Mouse (Mus musculus) cerebellum, postnatal 10 days (tissue): ENCODE data around the gene Gabrd.
"Not testable (repeated sequence)": the region's sequence is repeated elsewhere in the genome, so short reads cannot be mapped to it uniquely, and the experiment has no call there.

Source experiments
- DNase-seq, 2 experiments: peaks; one replicate each; pipeline ENCODE4 v3.0.0; 2021; ENCODE audit warnings: mixed read lengths in 2 of 2

The Gabrd gene

DNA sequence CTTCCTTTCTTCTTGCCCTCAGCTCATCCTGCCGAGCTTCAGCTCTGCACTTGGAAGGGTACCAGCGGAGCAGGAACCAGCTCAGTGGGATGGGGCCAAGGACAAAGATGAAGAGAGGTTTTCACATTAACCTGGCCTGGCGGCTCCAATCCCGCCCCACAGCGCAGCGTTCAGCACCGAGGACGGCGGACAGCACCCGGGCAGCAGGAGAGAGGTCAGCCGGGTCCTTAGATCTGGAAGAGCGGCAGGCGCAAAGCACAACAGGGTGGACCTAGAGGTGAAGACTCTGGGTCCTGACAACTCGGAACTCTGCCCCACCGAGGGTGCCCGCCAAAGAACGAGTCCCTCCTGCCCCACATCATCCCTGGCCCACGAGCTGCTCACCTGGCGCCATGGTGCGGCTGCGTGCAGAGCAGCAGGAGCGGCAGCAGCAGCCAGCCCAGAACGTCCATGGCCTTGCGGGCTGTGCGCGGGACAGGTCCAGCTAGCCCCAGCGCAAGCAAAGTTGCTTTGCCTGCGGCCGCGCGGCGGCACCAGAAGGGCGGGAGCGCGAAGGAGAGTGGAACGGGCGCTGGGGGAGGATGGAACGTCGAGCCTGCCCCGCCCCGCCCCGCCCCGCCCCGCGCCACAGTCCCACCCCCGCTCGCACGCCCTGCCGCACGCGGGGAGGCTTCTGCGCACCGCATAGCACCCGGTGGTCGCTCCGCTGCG lies at the start of gene Gabrd:
Gene Gabrd (minus strand): TSS at position 602 of the 711 bp plus-strand sequence.
- DNase-seq, result peak; percentile 77 to 80

GRCm38 (mm10) chr4:155442808-155443207 lies 44.9 kb upstream of the Gabrd start:
- no peak for DNase-seq

DNA sequence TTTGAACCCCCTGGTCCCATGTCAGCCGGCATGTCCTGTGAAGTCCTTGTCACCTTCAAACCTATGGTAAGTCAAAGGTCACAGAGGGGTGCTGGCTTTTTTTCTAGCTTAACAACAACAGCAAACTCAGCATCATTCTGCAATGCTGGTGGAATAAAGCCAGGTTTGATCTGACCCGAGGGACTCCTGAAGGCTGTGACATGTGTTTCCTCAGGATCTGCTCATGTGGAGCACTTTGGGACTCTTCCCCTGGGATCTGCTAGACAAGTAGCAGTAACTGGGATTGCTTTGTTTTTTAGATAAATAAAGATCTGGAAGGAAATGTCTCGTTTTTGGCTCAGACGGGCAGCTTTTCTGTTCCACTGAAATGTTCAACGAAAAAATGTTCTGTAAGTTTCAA lies 36.1 kb upstream of the Gabrd start:
- no peak for DNase-seq

DNA sequence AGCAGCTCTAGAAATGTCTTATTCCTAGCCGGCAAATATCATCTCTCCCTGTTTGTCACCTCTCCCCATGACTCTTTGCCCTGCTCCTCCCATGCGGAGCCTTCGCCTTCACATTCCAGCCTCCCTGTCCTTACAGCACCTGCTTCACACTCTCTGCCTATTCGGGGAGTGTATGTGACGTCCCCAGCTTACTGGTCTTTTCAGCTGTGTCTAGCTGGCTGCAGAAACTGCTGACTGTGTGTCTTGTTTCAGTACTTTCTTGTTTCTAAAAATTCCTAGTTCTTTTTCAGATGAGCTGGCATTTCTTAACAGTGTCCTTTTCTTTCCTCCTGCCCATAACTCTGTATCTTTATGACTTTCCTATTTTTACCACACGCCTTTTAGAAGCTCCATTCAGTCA lies 34.4 kb upstream of the Gabrd start:
- DNase-seq, result no peak

DNA sequence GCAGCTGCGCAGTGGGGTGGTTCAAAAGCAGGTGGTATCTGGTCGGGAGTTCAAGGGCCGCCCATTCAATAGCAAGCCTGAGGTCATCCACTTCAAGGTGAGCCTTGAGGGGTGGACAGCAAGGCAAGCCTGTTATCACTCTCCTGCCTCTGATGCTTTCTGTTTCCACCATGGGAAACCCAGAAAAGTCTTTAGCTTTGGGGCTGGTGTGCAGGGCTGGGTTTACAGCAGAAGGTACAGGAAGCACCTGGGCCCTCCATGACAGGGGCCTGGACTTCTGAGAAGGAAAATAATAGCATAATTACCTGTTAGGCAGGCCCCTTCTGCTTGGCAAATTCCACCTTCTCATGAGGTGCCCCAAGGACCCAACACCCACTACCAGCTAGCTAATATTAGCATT lies 31.3 kb upstream of the Gabrd start:
- no peak for DNase-seq

DNA sequence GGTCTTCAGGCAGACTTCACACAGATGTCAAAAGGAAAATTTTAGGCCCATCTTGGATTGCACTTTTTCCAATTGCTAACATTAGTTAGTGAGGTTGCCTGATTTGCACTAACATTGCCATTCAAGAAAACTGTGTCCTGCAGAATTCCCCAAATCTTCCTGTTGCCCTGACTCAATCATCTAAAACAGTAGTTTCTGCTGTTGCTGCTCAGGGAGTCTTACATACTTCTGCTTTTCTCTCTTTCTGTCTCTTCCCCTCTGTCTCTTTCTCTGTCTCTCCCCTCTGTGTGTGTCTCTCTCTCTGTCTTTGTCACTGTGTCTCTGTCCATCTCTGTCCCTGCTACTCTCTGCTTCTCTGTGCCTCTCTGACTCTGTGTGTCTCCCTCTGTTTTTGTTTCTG lies 30.5 kb upstream of the Gabrd start:
- no peak for DNase-seq

GRCm38 (mm10) chr4:155426272-155426671 lies 28.4 kb upstream of the Gabrd start:
- DNase-seq, result no peak

GRCm38 (mm10) chr4:155423988-155424387 lies 26.1 kb upstream of the Gabrd start:
- no peak for DNase-seq

DNA sequence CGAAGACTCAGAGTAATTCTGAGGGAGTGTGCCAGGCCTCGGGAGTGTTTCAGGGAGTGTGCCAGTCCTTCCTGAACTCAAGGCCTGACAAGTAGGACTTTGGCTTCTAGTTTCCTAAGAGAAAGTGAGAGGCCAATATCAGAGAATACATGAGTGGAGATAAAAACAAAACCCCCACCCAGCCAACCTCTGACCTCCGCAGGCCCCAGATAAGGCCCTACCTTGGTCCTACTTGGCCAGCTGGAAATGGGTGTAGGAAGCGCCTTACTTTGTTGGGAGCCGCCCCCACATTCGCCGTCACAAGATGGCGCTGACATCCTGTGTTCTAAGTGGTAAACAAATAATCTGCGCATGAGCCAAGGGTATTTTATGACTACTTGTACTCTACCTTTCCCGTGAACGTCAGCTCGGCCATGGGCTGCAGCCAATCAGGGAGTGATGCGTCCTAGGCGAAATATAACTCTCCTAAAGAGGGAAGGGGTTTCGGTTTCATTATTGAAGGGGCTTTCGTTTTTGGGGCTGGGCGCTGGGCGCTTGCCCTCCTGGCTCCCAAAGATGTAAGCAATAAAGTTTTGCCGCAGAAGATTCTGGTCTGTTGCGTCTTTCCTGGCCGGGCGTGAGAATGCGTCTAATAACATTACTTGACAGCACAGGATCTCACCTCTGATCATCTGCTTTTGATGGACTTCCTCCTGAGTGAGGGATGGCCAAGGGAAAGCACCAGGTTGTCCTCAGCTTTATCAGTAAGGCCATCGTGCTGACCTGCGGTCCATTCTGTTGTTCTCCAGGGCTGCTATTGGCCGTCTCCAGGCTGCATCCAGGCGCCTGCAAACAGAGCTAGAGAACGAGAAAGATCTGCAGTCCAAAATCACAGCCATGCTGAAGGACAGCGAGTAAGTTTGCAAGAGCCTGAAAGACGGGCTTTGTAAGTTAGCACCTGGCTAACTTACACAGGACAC lies 23.8 kb upstream of the Gabrd start:
- DNase-seq, result not testable (repeated sequence)

DNA sequence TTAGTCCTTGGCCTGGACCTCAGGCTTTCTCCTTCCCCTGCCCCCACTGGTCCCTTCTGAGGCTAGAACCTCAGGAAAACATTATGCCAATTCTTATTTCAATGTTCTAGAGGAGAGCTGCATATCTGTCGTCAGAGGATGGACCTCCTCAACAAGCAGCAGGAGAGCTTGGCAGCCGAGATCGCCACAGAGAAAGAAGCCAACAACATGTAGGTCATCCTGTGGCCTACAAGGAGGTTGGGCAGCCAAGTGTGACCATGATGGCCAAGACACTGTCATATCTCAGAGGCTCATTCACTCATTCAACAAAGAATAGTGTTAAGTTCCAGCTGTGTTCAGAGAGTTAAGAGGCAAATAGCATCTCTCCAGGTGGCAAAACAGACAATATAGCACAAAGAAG lies 22.2 kb upstream of the Gabrd start:
- peak; percentile 73 to 76 for DNase-seq

DNA sequence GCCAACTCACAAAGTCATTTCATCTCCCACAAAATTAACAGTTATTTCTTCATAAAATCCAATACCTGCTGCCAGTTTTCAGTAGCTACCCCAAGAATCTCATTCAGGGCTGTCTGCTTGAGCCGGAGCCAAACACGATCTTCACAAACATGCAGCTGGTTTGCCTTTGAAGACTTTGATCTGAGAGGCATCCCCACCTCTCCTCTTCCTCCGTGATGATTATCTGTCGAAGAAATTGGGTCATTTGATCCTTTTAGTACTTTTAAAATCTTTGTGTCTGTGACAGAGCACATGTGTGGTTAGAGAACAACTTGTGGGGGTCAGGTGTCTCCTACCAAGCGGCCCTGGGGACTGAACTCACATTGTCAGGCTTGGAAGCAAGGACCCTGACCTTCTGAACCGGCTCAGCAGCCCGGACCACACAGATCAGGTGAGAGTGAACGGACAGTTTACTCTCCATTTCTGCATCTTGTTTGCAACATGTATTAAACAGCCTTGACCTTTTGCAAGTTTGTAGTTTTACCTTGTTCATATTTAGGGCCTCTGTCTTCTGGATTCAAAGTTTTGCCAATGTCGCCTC lies 16.8 kb upstream of the Gabrd start:
- DNase-seq, result no peak

GRCm38 (mm10) chr4:155413641-155414335 lies 15.9 kb upstream of the Gabrd start:
- DNase-seq, result no peak

DNA sequence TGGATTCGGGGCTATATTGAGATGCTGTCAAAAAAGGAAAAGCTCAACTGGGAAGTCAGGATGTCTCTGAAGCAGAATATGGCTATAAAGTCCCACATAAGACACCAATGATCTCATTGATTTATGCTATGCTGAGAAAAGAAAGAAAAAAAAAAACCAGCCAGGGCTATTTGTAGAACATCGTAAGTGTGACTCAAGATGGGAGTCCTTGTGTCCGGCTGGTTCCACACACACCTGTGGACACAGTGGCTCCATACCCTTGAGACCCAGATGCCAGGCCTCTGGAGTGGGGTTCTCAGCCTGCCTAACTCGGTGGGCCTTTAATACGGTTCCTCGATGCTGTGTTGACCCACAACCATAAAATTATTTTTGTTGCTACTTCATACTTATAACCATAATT lies 14.2 kb upstream of the Gabrd start:
- no peak for DNase-seq

GRCm38 (mm10) chr4:155409058-155409776 lies 11.3 kb upstream of the Gabrd start, which contains the start of gene Cfap74:
Gene Cfap74, plus strand, starts transcription at chr4:155409190.
- DNase-seq, result peak; percentile 88 to 95

- no peak for DNase-seq
Measured at GRCm38 (mm10) chr4:155408695-155409057, 10.8 kb upstream of the Gabrd start.

- no peak for DNase-seq
Measured at GRCm38 (mm10) chr4:155402489-155402888, 4.6 kb upstream of the Gabrd start.

DNA sequence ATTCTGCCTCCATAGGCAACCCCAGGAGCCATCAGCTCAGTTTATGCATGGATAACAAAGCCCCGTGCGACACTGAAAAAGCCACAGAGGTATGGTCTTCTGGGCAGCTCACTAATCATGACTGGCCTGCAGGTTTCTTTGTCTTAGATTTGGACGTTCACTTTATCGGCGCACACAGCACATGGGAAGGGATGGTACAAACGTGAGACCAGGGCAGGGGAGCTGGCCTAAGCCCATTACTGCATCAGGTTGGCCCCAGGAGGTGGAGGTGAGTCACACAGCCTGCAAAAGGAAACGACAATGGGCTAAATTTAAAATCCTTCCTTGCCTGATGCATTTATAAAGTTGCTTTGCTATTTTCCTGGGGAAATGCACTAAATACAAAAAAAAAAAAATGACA lies 3.2 kb upstream of the Gabrd start:
- DNase-seq, result peak; percentile 59 to 64

DNA sequence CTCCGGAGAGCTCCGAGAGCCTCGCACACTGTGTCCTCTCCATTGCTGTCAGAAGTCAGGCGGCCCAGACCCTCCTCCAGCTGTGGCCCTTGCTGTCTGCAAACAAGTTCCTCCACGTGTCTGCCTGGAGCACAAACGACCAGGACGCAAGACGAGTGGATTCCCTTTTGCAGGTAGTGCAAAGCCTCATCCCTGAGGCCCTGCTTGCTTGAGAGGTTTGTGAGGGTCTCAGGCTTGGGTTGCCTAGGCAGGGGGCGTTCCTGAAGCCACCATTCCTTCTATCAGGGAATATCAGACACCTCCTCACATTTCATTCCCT lies 269 bp upstream of the Gabrd start:
- no peak for DNase-seq

- peak; percentile 92 to 94 for DNase-seq
Measured at GRCm38 (mm10) chr4:155396751-155397150, 1.2 kb downstream of the Gabrd start.

- DNase-seq, result peak in 1 of 2 experiments; percentile 40
Measured at GRCm38 (mm10) chr4:155395471-155395870, 2.4 kb downstream of the Gabrd start.

- no peak for DNase-seq
Measured at GRCm38 (mm10) chr4:155387166-155387565, 10.7 kb downstream of the Gabrd start.

DNA sequence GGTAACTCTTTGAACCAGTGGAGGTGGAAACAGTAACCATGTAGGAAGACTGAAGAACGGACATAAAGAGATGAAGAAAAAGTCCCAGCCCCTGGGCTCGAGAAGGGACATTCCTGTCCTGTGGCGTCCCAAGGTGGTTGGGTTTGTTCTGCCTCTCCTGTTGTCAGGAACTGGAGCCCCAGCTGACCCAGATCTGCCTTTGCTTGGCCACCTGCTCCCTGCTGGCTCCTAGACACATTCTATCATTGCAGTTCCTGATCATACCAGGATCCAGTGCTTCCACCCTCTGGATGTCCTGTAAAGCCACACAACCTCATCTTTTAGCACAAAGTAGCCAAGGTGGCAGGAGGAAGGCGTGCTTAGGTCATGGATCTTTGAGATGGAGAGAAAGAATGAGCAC lies 14.6 kb downstream of the Gabrd start:
- DNase-seq, result peak in 1 of 2 experiments; percentile 49
